ENCODE assay signal across 10 mouse cellular contexts in the genomic region with DNA sequence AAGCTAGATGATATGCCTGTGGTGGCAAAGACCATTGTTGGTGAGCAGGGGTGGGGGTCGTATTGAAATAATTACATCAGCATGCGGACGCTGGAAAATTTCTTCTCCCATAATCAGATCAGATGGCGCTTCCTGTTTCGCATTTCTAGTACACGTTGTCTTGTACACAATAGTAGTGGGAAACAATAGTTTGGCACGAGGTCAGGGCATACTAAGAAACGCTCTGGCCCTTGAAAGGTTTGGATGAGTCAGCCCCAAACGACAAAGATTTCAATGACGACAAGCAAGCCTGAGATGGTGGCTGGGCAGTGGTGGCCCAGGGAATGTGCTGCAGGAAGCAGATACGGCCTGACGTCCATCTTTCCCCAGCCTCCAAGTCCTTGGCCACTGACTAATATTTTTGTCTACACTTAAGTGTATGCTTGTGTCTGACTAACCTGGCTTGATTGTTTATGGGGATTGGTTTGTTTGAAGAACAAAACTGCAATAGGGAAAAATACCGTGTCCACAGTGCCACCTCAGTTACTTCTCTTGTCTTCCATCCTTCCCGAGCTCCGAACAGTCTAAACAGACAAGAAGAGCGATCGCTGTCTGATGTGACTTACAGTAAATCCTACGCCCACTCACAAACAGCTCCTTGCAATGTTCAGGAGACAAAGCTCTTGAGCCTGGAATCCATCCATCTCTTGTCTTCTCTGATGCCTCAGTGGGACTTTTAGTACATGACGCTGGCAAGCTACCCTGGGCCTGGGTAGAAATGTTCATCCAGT. TPM values are rescaled to one million over a fixed set of nuclear protein-coding genes. Genes with fewer than 3 reads are reported as not detected.
A peak's percentile ranks its signal among the peaks of the same experiment; 100 is the strongest.
DNase-seq lines count a peak whose midpoint lies in the region; ATAC-seq and TF ChIP-seq lines count a peak whose summit lies in the region.
"Had no signal": no experiment of that assay in that cellular context is flagged by ENCODE, and none has a peak within 500 bp of the region (broad histone marks: within the 10 kb centered on the region; RNA-seq: fewer than 3 reads in every experiment).

No protein-coding gene starts in this region.

- DNase-seq in left cerebral cortex, adult 2 months (ENCODE audit: extremely low spot score in 1 of 2, low spot score in 2 of 2) = no peak
- no peak for DNase-seq in left cerebral cortex, postnatal 4 days
- peak; percentile 84 to 90 for DNase-seq in heart, adult 9 months (ENCODE audit: low spot score in 2 of 2)
- peak; percentile 79 for DNase-seq in kidney, postnatal 14 days
- no peak for DNase-seq in forebrain, embryonic 11.5 days (ENCODE audit: low spot score)
- DNase-seq in hindbrain, embryonic 11.5 days (ENCODE audit: low spot score) = no peak
- DNase-seq in midbrain, embryonic 11.5 days (ENCODE audit: low spot score, missing footprints) = no peak
- DNase-seq: forebrain, postnatal 0 days had no signal

- intact Hi-C loops in left cerebral cortex, adult 2 months (cut with DNase I) = no loop called here
- intact Hi-C loops in left cerebral cortex, postnatal 4 days (cut with DNase I) = no loop called here

- WGBS in forebrain, embryonic 11.5 days = 79% methylated on average over 19 of the region's 19 CpGs
- 77% methylated on average over 19 of the region's 19 CpGs for WGBS in hindbrain, embryonic 11.5 days
- WGBS in midbrain, embryonic 11.5 days = 83% methylated on average over 19 of the region's 19 CpGs

- no peaks in the 10 kb centered on the region for H3K36me3 ChIP-seq in forebrain, embryonic 11.5 days (ENCODE audit: control insufficient read depth, insufficient read depth, low read length)
- no peaks in the 10 kb centered on the region for H3K36me3 ChIP-seq in hindbrain, embryonic 11.5 days (ENCODE audit: control insufficient read depth, insufficient read depth, low read length)
- no peaks in the 10 kb centered on the region for H3K36me3 ChIP-seq in midbrain, embryonic 11.5 days (ENCODE audit: control insufficient read depth, insufficient read depth, low read length)
- H3K36me3 ChIP-seq: neural tube, embryonic 15.5 days had no signal

- H3K27ac ChIP-seq in left cerebral cortex, adult 2 months = 0 out of 2 replicates have a peak overlapping the region, but pooled peaks have one; percentile 47
- H3K27ac ChIP-seq in forebrain, embryonic 11.5 days (ENCODE audit: low read depth, low read length) = no peak overlapping the region
- no peak overlapping the region for H3K27ac ChIP-seq in hindbrain, embryonic 11.5 days (ENCODE audit: low read depth, low read length)
- no peak overlapping the region for H3K27ac ChIP-seq in midbrain, embryonic 11.5 days (ENCODE audit: low read depth, low read length)
- H3K27ac ChIP-seq: neural tube, embryonic 15.5 days had no signal

- ATAC-seq in megakaryocyte progenitor cell, adult 5-6 weeks (replicated peaks; ENCODE audit: poor library complexity) = 0 out of 2 replicates have a peak, but pooled peaks have one; percentile 26
- ATAC-seq in forebrain, embryonic 11.5 days (replicated peaks; ENCODE audit: low FRiP score) = no peak
- no peak for ATAC-seq in hindbrain, embryonic 11.5 days (ENCODE audit: low FRiP score)
- ATAC-seq in midbrain, embryonic 11.5 days (ENCODE audit: low FRiP score) = no peak
- ATAC-seq: forebrain, postnatal 0 days had no signal

- H3K9ac ChIP-seq in forebrain, embryonic 11.5 days (ENCODE audit: low read length) = no peak overlapping the region
- no peak overlapping the region for H3K9ac ChIP-seq in hindbrain, embryonic 11.5 days (ENCODE audit: low read depth, low read length)
- no peak overlapping the region for H3K9ac ChIP-seq in midbrain, embryonic 11.5 days (ENCODE audit: low read length)
- H3K9ac ChIP-seq: forebrain, postnatal 0 days; neural tube, embryonic 15.5 days had no signal

- no peaks in the 10 kb centered on the region for H3K9me3 ChIP-seq in forebrain, embryonic 11.5 days (ENCODE audit: control insufficient read depth, low read length)
- H3K9me3 ChIP-seq in hindbrain, embryonic 11.5 days (ENCODE audit: control insufficient read depth, low read length) = no peaks in the 10 kb centered on the region
- no peaks in the 10 kb centered on the region for H3K9me3 ChIP-seq in midbrain, embryonic 11.5 days (ENCODE audit: control insufficient read depth, low read length)
- H3K9me3 ChIP-seq: neural tube, embryonic 15.5 days had no signal

- H3K4me2 ChIP-seq in forebrain, embryonic 11.5 days (ENCODE audit: low read depth, low read length, severe bottlenecking) = no peak overlapping the region
- H3K4me2 ChIP-seq in hindbrain, embryonic 11.5 days (replicated peaks; ENCODE audit: low read depth, low read length) = no peak overlapping the region
- no peak overlapping the region for H3K4me2 ChIP-seq in midbrain, embryonic 11.5 days
- H3K4me2 ChIP-seq: neural tube, embryonic 15.5 days had no signal

- no peak for TF ChIP-seq CTCF in left cerebral cortex, adult 2 months (IDR thresholded peaks at IDR 0.05)

- no peak overlapping the region for H3K4me3 ChIP-seq in left cerebral cortex, adult 2 months
- no peak overlapping the region for H3K4me3 ChIP-seq in forebrain, embryonic 11.5 days (ENCODE audit: low read depth, low read length)
- no peak overlapping the region for H3K4me3 ChIP-seq in hindbrain, embryonic 11.5 days (ENCODE audit: low read depth, low read length)
- H3K4me3 ChIP-seq in midbrain, embryonic 11.5 days (ENCODE audit: low read depth, low read length) = no peak overlapping the region
- H3K4me3 ChIP-seq: neural tube, embryonic 15.5 days had no signal

- H3K27me3 ChIP-seq in forebrain, embryonic 11.5 days (ENCODE audit: control insufficient read depth, insufficient read depth, low read length) = no peaks in the 10 kb centered on the region
- H3K27me3 ChIP-seq in hindbrain, embryonic 11.5 days (ENCODE audit: control insufficient read depth, insufficient read depth, low read length) = no peaks in the 10 kb centered on the region
- H3K27me3 ChIP-seq in midbrain, embryonic 11.5 days (ENCODE audit: control insufficient read depth, insufficient read depth, low read length) = no peaks in the 10 kb centered on the region
- H3K27me3 ChIP-seq: neural tube, embryonic 15.5 days had no signal

- H3K4me1 ChIP-seq in forebrain, embryonic 11.5 days (replicated peaks; ENCODE audit: control insufficient read depth, insufficient read depth, low read length) = peaks cover 2% of the 10 kb centered on the region; the same call in 1 of the 2 replicates
- H3K4me1 ChIP-seq in hindbrain, embryonic 11.5 days (replicated peaks; ENCODE audit: control insufficient read depth, insufficient read depth, low read length) = no peaks in the 10 kb centered on the region
- no peaks in the 10 kb centered on the region for H3K4me1 ChIP-seq in midbrain, embryonic 11.5 days (ENCODE audit: control insufficient read depth, insufficient read depth, low read length)
- H3K4me1 ChIP-seq: neural tube, embryonic 15.5 days had no signal

RNA-seq across cellular contexts. Expression of a gene that starts 54.1 kb away (rescaled TPM):
- total RNA-seq in left cerebral cortex, adult 2 months (2021) = 100 to 1,000 TPM in 1 of 2 experiments, 10 to 100 TPM in 1; 90.6 to 118 TPM
- 10 to 100 TPM; 27.0 to 27.5 TPM for total RNA-seq in left cerebral cortex, postnatal 4 days (2021)
- total RNA-seq in megakaryocyte progenitor cell, adult 5-6 weeks (2015) = 0.98 and 2.7 TPM in 2 replicates
- total RNA-seq in megakaryocyte progenitor cell, adult 5-6 weeks (2017) = 0.17 and 1.3 TPM in 2 replicates
- polyA plus RNA-seq in forebrain, embryonic 11.5 days (2014; fragmentation: Nextera tagmentation; extraction: Ambion mirVana) = 35.3 and 35.9 TPM in 2 replicates
- polyA plus RNA-seq in hindbrain, embryonic 11.5 days (2014; fragmentation: Nextera tagmentation; extraction: Ambion mirVana) = 13.8 and 14.1 TPM in 2 replicates
- 16.6 and 17.9 TPM in 2 replicates for polyA plus RNA-seq in midbrain, embryonic 11.5 days (2014; fragmentation: Nextera tagmentation; extraction: Ambion mirVana)

Comparison
In these comparisons a context has a peak if more than half of its experiments do, and no peak if none do; other contexts are left out.
1. DNase-seq: peak in heart, adult 9 months (2 of 2) and kidney, postnatal 14 days (single experiment); none in left cerebral cortex, adult 2 months (0 of 2), left cerebral cortex, postnatal 4 days (single experiment), forebrain, embryonic 11.5 days (single experiment), hindbrain, embryonic 11.5 days (single experiment) and midbrain, embryonic 11.5 days (single experiment).
2. RNA of a gene that starts 54.1 kb away (total RNA-seq): 90.6 to 118 TPM in left cerebral cortex, adult 2 months and 27.0 to 27.5 TPM in left cerebral cortex, postnatal 4 days; 0.17 to 2.7 TPM in megakaryocyte progenitor cell, adult 5-6 weeks; every median in the first group is over 4 times any median in the second.